Mouse (Mus musculus) erythroblast, adult 5-6 weeks (primary cell): ENCODE measurements around the gene Srrm2. TPM values are rescaled to one million over a fixed set of nuclear protein-coding genes. Genes with fewer than 3 reads are reported as not detected.

Source experiments
- ATAC-seq: replicated peaks from 2 replicates; pipeline ENCODE4 v1.8.0; 2016; ENCODE audit warnings: moderate number of reproducible peaks, mild to moderate bottlenecking, moderate TSS enrichment, inconsistent platforms; ENCODE audit not compliant: poor library complexity, low FRiP score, severe bottlenecking
- total RNA-seq, 2 experiments: library from RNA; stranded (forward) in 1 of 2; stranded (reverse) in 1 of 2; fragments of 150-400 nt in 1 of 2; fragments of 200-764, 138-1000 nt in 1 of 2; gene quantifications; 2 replicates each; pipeline versions ENCODE4 v1.2.3 to v1.2.4; 2015 to 2017; ENCODE audit warnings: low replicate concordance in 2 of 2

The Srrm2 gene
- total RNA-seq, 2 experiments from 2014 or later: 169 to 188 TPM

DNA sequence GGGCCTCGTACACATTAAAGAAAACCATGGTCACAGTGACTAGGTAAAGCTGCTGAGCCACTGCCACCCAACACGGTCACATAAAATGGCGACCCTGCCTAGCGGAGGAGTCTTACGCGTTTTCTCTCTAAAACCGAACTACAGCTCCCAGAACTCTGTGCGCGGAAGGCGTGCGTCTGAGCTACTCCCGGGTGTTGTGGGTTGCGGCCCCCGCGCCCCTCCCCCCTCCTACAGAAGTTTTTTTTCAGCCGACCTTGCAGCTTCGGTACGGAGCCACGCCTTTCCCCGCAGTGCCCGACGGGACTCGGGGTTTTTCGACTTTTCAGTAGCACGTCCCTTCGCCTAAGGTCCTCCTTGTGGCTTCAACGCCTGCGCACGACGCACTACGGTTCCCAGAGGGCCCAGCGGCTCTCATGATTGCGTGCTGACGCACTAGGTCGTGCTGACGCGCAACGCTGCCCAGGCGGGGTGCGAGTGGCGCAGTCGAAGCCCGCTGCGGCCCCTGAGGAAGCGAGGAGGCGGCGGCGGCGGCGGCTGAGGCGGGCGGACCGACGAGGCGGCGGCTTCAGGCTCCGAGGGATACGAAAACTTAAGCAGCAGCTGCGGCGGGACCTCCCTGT is 12.5 kb downstream of the Srrm2 start:
- ATAC-seq: peak; percentile 94

DNA sequence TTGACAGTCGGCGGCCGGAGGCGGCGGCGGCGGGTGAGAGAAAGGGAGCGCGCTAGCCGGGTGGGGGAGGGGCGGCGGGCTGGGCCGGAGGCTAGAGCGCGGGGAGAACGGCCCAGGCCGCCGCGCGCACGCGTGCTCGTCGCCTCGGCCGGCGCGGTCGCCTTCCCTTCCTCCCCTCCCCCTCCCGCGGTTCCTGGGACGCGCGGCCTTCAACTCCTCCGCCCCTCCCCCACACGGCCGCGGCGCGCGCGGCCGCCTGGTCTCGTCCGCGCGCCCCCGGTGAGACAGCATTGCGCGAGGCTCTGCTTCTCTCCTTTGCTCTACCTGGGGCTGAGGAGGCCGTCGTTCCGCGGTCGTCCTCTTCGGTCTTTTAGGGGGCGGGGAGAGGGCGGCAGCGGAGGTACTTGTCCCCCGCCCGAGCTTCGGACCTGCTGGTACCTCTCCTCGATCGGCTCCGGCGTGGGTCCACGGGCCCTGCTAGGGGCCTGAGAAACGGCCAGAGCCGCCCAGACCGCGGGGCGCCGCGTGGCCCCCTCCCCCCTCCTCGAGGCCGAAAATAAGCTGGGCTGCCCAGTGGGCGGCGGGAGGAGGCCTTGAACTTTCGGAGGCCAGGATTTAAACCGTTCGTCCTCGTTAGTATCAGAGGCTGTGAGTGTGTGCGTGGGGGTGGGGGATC is 13.2 kb downstream of the Srrm2 start:
- ATAC-seq: peak; percentile 27

DNA sequence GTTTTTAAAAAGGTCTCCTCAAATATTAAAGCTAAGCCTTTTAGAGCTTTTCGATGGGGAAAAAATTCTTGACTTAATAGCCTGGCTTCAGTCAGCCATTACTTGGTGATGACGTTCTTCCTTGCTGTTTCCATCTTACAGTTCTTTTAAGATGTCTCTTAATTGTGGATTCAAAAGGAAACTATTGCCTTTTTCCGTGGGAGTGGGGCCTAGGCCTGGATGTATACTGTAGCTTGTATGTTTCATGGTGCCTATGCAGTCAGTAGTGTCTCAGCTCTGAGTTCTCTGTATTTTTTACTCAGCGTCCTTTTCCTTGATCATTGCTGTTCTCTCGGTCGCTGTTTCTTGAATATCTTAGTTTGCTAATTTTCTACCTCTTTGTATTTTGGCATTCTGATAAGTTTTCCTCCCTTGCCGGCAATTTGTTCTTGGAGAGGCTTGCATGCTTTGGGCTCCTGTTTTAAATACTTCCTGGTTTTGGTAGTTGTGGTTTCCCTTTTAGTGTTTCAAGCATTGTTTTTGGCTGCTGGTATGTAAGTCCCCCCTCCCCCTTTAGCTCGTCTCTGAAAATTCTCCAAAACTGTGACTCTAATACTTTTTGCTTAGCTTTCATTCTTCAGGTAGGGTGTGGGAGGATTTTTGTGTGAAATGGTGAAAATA is 14.2 kb downstream of the Srrm2 start:
- no peak for ATAC-seq

DNA sequence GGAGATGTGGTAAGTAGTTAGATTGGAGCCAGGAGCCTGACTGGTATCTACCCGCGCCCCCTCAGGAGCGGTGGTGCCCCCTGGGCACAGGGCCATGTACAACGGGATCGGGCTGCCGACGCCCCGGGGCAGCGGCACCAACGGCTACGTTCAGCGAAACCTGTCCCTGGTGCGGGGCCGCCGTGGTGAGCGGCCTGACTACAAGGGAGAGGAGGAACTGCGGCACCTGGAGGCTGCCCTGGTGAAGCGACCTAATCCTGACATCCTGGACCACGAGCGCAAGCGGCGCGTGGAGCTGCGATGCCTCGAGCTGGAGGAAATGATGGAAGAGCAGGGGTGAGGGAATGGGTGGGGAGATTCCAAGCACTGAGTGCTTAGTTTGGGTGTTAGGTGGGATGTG is 16.5 kb downstream of the Srrm2 start:
- ATAC-seq: no peak

DNA sequence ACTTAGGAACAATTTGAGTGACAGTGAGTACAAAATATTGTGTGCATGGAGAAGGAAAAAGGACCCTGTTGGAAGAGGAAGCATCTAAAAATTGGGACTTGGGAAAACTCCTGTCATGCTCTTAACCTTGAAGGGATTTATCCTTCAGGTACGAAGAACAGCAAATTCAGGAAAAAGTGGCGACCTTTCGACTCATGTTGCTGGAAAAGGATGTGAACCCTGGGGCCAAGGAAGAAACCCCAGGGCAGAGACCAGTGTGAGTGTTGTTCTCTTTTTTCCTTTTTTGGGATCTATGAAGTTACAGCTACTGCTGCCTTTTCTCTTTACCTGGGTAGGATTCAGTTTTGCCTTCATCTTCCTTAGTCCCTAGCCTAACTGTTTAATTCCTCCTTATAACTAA is 17.6 kb downstream of the Srrm2 start:
- ATAC-seq: no peak

DNA sequence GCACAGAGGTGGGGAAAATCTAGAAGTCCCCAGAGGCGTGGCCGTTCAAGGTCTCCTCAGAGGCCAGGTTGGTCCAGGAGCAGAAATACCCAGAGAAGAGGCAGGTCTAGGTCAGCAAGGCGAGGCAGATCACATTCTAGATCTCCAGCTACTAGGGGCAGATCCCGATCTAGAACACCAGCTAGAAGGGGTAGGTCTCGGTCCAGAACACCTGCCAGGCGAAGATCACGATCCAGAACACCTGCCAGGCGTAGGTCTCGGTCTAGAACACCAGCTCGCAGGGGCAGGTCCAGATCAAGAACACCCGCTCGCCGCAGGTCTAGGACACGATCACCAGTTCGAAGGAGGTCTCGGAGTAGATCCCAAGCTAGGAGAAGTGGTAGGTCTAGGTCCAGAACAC is 25.3 kb downstream of the Srrm2 start:
- ATAC-seq: no peak

DNA sequence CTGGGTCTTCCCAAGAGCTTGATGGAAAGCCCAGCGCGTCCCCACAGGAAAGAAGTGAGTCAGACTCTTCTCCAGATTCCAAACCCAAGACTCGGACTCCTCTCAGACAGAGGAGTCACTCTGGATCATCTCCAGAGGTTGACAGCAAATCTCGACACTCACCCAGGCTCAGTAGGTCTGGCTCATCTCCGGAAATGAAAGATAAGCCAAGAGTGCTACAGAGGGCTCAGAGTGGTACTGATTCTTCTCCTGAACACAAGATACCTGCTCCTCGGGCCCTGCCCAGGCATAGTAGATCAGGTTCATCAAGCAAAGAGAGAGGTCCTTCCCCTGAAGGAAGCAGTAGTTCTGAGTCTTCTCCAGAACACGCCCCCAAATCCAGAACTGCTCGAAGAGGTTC is 28.2 kb downstream of the Srrm2 start:
- ATAC-seq: no peak

DNA sequence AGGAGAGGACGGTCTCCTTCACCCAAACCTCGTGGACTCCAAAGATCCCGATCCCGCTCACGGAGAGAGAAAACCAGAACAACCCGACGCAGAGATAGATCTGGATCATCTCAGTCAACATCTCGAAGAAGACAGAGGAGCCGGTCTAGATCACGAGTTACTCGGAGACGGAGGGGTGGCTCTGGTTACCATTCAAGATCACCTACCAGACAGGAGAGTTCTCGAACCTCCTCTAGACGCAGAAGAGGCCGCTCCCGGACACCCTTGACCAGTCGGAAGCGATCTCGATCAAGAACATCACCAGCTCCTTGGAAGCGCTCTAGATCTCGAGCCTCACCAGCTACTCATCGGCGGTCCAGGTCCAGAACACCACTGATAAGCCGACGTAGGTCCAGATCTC is 28.9 kb downstream of the Srrm2 start:
- ATAC-seq: no peak

DNA sequence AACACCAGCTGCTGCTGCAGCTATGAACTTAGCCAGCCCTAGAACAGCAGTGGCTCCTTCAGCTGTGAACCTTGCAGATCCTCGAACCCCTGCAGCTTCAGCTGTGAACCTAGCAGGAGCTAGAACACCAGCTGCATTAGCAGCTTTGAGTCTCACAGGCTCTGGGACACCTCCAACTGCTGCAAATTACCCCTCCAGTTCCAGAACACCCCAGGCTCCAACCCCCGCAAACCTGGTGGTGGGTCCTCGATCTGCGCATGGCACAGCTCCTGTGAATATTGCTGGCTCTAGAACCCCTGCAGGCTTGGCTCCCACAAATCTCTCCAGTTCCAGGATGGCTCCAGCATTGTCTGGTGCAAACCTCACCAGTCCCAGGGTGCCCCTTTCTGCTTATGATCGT is 30.4 kb downstream of the Srrm2 start:
- no peak for ATAC-seq

DNA sequence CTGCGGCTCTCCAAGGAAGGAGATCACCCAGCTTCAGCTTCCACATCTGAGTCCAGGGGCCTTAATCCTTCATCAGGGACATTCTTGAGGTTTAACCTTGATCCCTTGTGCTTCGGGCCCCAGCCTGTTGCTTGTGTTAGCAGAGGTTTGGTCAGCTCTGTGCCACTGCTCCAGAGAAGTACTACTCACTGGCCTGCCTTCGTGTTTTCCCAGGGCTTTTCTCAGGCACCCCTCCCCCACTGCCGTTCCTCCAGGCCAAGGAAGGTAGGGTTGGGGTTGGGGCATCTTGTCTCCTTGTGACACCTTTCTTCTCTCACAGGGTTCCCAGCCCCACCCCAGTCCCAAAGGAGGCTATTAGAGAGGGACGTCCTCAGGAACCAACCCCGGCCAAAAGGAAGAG is 31.8 kb downstream of the Srrm2 start:
- no peak for ATAC-seq

DNA sequence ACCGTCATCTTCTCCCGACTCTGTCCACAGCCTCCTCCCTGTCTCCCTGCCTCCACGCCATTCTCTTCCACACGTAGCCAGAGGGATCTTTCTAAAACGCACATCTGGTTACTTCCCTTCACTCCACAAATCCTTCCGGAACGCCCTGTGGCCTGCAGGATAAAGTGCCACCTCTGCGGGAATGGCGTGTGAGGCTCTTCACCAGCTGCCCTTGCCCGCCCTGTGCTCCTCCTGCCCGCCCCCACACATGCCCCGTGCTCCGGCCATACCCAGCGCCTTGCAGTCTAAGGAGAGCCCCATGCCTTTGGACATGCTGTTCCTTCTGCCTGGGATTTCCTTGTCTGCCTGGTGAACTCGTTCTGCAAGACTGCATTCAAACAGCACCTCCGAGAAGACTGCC is 32.7 kb downstream of the Srrm2 start:
- no peak for ATAC-seq

DNA sequence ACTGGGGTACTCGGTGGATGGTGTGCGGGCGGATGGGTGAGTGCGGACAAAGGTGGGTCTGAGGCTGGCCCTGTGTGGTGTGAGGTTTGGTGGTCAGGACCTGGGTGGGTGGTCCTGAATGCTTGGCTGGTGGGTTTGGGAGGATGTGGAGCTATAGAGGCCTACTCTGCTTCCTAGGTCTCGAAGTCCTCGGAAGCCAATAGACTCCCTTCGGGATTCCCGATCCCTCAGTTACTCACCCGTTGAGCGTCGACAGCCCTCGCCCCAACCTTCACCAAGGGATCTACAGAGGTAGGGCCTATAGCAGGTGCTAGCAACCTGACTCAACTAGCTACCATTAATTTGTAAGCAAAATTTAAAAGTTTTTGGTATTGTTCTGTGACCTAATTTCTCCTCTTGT is 33.3 kb downstream of the Srrm2 start:
- no peak for ATAC-seq

DNA sequence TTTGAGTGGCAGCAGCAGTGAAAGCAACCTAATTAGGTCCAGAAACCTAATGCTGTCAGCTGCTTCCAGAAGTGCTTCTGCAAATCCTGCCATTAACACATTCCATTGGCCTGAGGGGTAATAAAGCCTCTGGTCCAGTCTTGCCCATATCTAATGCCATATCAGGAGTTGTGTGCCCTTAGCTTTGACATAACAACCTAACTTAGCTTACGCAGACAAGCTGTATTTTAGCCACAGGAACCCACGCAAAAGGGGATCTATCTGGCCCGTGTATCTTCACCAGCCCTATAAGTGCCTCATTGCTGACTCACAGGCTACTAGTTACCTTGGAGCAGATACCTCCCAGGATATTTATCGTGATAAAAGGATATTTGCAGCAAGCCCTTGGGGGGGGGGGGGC is 35.3 kb downstream of the Srrm2 start:
- no peak for ATAC-seq

DNA sequence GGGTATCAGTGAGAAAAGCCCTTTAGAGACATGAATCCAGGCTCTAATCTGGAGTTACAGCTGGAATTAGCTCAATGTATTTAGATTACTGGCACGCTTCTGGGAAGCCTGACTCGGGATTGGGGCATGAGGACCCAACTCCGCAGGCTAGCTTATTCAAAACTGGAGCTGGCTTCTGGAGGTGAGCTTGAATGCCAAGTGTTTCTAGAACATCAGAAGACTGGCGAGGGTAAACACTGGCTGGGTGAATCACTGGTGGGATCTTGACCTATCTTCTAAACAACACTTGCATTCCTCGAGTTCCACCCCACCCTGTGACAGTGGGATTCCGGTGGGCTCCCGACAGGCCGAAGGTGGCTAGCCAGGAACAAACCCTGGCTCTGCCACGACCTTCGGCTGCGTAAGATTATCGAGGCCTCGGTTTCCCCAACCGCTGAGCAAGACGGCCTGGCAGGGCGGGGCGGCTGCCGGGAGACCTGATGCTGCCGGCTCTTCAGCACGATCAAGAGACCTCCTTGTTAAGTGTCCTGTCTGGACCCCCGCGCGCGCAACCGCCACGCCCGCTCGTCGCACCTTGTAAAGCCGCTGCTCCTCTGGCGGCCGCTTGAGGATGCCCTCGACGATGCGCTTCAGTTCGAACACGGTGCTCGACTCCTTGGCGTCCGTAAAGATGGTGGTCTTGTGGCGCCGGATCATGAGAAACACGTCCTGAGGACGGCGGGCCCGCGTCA is 38.1 kb downstream of the Srrm2 start:
- peak; percentile 73 for ATAC-seq

DNA sequence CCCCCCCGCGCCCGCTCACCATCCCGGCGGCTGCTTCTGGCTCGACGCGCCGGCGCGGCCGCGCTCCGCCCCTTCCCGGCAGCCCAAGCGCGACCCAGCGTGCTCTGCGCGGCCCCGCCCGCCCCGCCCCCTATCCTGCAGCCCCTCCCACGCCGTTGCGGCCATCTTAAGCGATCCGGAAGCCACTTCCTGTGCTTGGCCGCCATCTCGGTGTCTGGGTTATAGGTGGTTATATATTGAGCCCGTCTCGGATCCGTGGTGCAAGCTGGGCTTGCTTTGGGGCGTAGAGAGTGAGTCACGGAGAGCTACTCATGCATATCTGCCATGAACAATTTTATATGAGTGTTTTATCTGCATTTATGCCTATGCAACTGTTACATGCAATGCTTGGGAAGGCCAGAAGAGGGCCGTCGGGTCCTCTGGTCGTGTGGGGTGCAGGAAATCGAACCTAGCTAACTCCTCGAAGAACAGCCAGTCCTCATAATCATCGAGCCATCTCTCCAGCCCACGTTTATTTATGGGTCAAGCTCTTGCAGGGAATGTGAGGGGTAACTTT is 38.8 kb downstream of the Srrm2 start, which contains the start of gene Elob:
Gene Elob, minus strand, starts transcription at position 73 of the 556 bp plus-strand sequence.
- peak; percentile 90 for ATAC-seq

DNA sequence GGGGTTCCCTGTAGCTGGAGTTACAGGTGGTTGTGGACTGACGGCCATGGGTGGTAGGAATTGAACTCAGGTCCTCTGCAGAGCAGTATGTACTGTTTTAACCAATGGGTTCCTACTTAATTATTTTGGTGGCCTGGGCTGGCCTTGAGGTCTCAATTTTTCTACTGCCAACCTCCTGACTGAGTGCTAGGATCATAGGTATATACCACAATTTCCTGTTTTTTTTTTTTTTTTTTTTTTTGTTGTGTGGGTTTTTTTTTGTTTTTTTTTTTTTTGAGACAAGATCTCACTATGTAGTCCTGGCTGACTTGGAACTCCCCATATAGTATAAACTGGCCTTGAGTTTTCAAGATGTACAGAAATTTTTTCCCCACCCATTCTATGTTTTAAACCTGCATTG is 40.9 kb downstream of the Srrm2 start:
- ATAC-seq: no peak

DNA sequence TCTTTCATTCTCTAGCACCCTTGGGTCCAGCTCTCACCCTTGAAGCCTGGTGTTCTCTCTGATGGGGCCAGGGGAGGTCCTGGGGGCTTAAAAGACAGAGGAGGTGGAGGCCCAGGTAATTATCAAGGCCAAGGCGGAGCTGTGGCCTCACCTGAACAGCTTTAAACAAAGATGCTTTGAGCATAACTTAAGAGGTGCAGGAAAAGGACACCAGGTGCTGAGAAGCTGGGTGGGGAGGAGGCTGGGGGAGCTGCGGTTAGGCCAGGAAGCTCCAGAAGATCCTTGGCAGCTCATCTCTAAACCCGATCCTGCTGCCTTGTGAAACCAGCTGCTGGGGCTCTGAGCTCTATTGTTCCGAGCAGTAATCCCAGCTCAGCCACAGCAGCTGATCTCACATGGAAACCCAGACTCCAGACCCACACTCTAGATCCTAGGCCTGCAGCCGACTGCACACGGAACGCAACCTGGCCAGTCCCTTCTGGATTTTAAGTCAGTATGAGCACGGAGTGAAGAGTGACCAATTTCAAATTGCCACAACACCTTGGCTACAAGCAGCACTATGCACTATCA is 45.8 kb downstream of the Srrm2 start, which contains the start of gene Prss33:
Gene Prss33, minus strand, starts transcription at position 51 of the 570 bp plus-strand sequence.
- ATAC-seq: no peak

DNA sequence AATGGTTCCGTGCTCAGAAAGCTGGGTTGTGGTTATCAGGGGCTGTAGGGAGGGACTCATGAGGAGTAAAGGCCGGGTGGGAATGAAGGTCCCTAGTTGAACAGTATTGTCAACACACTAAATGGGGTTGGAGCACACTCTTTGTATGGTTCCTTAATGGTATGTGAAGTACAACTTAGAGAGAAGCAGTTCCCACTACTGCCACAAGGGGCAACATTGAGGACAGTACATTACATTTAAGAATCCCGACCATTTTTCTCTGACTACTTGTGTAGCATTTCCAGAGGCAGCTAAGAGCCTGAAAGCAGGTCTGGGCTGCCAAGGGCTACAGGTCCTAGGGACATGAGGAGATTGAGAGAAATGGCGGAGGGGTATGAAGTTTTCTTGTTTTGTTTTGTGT is 50.8 kb downstream of the Srrm2 start:
- ATAC-seq: peak; percentile 72

DNA sequence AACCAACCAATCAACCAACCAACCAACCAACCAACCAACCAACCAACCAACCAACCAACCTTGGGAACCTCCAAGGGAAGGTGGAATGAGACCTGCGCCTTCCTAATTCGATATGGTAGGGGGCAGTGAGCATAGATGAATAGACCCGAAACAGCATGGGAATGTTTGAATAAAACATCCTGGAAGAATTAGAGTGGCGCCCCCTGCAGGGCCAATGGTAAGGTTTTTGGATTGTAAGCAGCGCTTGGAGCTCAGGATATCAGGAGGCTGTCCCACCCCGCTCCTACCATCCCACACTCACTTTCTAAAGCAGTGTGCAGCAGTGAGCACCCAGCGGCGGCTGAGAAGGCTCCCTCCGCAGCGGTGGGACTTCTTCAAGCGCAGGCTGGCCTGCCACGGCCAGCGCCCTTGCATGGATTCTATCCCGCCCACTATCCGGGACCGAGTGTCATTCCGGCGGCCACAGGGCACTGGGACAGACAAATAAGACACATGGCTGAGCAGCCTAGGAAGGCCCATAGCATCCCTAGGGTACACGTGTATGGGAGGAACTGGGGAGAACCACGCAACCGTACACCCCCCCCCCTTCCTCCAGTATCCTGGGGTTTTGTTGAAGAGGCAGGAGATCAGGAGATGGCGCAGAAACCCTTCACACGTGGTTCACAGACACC is 52.9 kb downstream of the Srrm2 start:
- ATAC-seq: no peak
